Mouse (Mus musculus) right cerebral cortex, postnatal 25 days (tissue): ENCODE results near the gene Rtl4.

Source experiments
- DNase-seq: peaks from one replicate; pipeline ENCODE4 v3.0.0; 2022

Rtl4 gene

DNA sequence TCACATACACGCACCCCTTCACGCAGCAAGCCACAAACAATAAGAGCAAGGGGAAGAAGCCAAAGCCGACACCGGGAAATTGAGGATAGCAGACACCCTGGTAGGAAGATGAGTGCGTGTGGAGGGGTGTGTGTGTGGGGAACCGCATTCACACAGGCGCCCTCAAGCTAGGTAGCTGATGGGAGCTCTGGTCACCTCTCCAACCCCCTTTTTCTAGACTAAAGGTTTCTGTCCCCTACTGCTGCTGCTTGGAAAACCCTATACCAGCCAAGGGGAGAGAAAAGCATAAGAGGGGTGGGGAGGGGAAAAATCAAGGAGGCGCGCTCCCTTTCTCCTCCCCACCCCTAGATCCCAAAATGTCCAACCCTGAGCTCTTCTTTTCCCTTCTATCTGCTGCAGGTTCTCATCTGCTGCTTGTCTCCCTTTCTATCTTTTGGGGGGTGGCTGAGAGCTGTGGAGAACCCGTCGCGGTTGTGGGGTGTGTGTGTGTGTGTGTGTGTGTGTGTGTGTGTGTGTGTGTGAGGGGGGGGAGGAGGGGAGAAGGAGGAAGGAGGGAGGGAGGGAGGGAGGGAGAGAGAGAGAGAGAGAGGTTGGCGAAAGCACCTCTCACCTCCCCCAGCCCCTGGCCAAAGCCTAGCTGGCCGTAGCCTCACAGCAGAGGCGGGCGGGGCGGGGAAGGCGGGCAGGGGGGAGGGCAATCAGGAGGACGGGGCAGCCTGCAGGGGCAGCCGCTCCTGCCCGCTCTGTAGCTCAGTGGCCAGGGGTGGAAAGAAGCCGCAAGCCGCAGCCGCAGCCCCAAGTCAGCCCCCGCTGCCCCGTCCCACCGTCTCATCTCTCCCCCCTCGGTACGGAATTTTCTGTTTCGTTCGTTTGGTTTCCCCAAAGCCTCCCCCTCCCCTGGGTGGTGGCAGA lies at the start of gene Rtl4:
TSS of gene Rtl4 (plus strand) at position 701 of the 912 bp plus-strand sequence.
- DNase-seq, result peak; percentile 6

- DNase-seq, result no peak
Measured at GRCm38 (mm10) chrX:144644756-144645155, 44.0 kb upstream of the Rtl4 start.

DNA sequence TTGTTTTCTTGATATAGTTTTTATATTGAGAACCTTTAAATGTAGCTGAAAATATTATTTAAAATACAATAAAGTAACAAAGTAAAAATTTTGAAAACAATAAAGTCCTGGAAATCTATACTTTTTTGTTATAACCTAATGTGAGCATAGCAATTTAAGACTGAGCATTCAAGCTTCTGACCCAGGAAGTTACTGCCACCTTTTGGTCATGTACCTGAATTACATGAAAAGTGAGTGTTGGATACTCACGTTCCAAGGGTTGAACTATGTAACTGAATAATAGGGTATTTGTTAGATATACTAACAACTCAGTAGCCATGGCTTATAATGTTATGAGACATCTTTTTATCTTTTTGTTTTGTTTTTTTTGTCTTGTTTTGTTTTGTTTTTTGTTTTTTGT lies 43.3 kb upstream of the Rtl4 start:
- no peak for DNase-seq

GRCm38 (mm10) chrX:144652196-144652595 lies 36.5 kb upstream of the Rtl4 start:
- no peak for DNase-seq

DNA sequence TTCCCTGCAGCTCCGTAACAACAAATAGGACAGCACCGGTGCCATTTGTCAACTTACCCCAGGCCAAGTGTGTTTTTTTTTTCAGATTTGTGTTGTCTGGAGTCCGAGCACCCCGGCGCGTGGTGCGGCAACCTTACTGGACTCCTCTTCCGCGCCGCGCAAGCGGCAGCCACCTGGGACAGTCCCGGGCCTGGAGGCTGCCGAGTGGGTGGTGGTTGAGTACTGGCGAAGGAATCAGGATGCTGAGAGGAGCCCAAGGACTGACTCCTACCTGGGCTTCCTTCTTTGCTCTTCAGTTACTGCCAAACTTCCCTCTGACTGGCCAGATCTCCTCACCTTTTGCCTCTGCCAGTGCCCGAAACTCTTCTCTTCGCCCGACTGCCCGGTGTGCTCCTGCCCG lies 965 bp upstream of the Rtl4 start:
- no peak for DNase-seq

DNA sequence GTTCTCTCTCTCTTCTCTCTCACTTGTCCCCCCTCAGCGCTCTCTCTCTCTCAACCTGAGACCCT lies 733 bp upstream of the Rtl4 start, which contains the start of gene Trpc5:
TSS of gene Trpc5 (minus strand) at position 39 of the 65 bp plus-strand sequence.
- DNase-seq, result no peak

DNA sequence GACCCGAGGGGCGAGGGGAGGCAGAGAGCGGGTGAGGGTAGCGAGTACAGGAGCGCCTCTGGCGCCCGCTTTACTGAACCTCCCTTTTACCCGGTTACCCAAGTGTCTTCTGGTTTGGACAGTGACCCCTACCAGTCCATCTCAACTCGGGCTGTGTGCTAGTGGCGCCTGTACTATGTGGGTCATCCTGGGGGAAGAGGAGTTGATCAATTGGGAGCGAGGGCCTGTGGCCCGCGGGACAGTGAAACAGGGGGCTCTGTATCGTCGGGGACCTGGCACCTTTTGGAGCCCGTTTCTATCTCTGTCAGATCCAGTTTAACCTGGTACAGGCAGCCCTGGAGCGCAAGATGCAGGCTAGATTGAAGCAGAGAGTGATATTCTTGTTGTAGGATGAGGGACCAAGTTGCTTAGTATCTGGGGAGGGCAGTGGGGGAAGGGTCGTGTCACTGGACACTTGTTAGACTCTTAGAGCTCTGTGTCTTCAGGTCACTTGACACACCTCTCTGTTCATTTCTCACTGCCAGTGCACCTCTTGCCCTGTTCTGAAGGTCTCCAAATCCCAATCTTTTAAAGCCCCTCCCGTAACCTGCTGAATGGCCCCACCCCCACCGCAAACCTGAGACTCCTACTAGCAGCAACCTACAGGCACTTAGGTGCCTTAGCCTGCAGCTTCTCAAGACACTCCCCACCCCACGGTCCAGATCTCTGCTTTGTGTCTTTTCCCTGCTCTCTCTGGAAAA lies 582 bp downstream of the Rtl4 start:
- peak; percentile 9 for DNase-seq

DNA sequence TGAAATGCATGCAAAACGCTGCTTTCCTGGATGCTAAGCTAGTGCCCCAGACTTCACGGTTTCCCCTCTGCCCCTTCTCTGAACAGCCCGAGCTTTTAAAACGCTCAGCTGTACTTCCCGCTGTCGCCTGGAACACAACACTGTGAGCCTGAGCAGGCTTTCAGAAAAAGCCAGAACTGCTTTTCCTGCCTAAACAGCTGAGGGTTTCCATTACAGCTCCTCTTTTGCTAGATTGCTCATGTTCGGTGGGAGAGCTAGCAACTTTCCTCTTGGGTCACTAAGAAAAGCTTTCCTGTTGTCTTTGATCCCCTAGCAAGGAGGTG lies 1.1 kb downstream of the Rtl4 start:
- DNase-seq, result peak; percentile 15

GRCm38 (mm10) chrX:144716330-144716729 lies 27.6 kb downstream of the Rtl4 start:
- no peak for DNase-seq

DNA sequence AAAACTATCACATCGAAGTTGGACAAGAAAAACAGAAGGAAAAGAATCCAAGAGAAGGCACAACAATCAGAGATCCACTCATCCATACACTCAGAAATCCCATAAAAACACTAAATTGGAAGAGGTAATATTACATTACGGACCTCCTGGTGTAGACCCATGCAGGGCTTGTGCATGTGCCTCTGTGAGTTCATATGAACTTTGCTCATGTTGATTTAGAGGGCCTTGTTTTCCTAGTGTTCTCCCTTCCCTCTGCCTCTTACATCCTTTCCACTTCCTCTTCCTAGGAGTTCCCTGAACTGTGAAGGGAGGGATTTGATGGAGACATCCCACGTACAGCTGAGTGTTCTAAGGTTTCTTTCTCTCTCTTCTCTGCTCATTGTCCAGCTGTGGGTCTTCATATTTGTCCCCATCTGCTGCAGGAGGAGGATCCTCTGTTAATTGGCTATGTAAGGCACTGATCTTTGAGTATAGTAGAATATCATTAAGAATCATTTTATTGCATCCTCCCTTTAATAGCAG lies 58.9 kb downstream of the Rtl4 start:
- no peak for DNase-seq

- DNase-seq, result peak; percentile 3
Measured at GRCm38 (mm10) chrX:144986980-144987379, 298.3 kb downstream of the Rtl4 start.

DNA sequence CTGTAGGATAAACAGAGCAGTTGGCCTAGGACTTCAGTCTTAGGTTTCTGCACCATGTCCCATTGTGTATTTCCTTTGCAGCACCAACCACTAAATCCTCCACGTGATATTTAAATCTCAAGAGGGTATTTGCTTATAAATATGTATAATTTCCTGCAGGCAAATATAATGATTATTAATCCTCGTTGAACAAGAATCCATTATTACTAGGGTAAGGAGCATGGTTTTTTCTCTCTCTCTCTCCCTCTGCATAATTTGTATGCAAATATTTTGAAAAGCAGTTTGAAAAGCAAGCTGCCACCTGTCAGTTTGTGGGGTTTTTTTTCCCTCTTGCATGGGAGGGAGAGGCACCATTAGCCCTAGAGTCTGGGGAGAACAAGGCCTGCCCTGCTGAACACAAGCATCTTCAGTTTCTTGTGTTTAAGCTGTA lies 376.8 kb downstream of the Rtl4 start:
- DNase-seq, result no peak

DNA sequence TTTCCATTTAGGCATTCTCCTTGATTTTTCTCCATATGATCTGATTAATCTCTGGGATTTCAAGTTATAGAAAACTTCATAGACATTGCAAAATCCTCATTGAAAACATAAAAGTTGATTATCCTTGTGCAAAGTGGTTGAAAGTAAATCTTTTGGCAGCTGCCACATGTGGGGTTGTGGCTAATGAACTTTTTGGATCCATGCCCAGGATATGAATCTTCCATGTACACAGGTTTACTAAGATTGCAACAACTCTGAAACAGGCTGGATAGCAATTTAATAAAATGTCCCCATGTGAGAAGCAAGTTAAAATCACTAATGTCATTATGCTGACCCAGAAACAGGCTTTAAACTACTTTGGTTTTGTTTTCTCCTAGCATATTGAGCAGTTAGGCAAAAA lies 401.1 kb downstream of the Rtl4 start:
- no peak for DNase-seq

- no peak for DNase-seq
Measured at GRCm38 (mm10) chrX:145090360-145090759, 401.7 kb downstream of the Rtl4 start.

DNA sequence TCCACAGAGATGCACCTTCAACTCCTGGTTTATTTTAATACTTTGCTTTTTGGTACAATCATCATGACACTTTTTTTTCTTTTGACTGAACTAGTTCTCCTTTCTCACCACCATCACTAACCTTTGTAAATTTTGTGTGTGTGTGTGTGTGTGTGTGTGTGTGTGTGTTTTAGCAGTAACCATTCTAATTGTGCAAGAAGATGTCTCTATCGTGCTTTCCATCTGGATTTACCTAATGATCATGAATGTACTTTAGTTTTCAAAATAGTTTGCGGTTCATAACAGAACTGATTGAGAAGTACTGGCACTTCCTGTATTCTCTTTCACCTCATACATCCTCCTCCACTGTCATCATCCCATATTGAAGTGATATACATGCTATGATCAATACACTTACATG lies 402.3 kb downstream of the Rtl4 start:
- DNase-seq, result no peak
